Mouse (Mus musculus) liver, embryonic 15.5 days (tissue): ENCODE data around the gene Panx3. TPM values are rescaled to one million over a fixed set of nuclear protein-coding genes. Genes with fewer than 3 reads are reported as not detected.

ENCODE experiments used
- ATAC-seq: fragments of 200-750 bp; cut with Nextera tagmentation; 2 replicates; pipeline ENCODE4 v1.8.0; 2017; ENCODE audit warnings: moderate number of reproducible peaks, mild to moderate bottlenecking, moderate library complexity; ENCODE audit not compliant: insufficient read depth
- H3K27ac ChIP-seq: fragments of 300-500 bp; sonication (generic); replicated peaks from 2 replicates; pipeline ENCODE4 v1.5.1; 2015; ENCODE audit warnings: mild to moderate bottlenecking, inconsistent platforms
- H3K27me3 ChIP-seq: fragments of 300-500 bp; sonication (generic); 2 replicates; pipeline ENCODE4 v1.6.1; 2015; ENCODE audit warnings: mild to moderate bottlenecking, inconsistent platforms
- H3K36me3 ChIP-seq: fragments of 300-500 bp; sonication (generic); replicated peaks from 2 replicates; pipeline ENCODE4 v1.6.1; 2015; ENCODE audit warnings: moderate library complexity, mild to moderate bottlenecking, inconsistent platforms
- H3K4me1 ChIP-seq: fragments of 300-500 bp; sonication (generic); replicated peaks from 2 replicates; pipeline ENCODE4 v1.6.1; 2015; ENCODE audit warnings: inconsistent platforms
- H3K4me2 ChIP-seq: fragments of 300-500 bp; sonication (generic); 2 replicates; pipeline ENCODE4 v1.6.1; 2015; ENCODE audit warnings: moderate library complexity, mild to moderate bottlenecking, inconsistent platforms
- H3K4me3 ChIP-seq: fragments of 300-500 bp; sonication (generic); replicated peaks from 2 replicates; pipeline ENCODE4 v1.5.1; 2015; ENCODE audit warnings: mild to moderate bottlenecking, inconsistent platforms
- H3K9ac ChIP-seq: fragments of 300-500 bp; sonication (generic); 2 replicates; pipeline ENCODE4 v1.6.1; 2015; ENCODE audit warnings: moderate library complexity, mild to moderate bottlenecking, inconsistent platforms
- H3K9me3 ChIP-seq: fragments of 300-500 bp; sonication (generic); replicated peaks from 2 replicates; pipeline ENCODE4 v1.6.1; 2016; ENCODE audit warnings: inconsistent platforms
- WGBS: fragments of 180-500 bp; shearing (Covaris S2); methylation state at CpG from one replicate; pipeline ENCODE4 v1.1.7; 2015; ENCODE audit warnings: mixed read lengths; ENCODE audit not compliant: insufficient replicate concordance; 5-methylcytosine and 5-hydroxymethylcytosine counted together
- polyA plus RNA-seq: library from polyadenylated mRNA; unstranded; fragments of >200 nt; fragmentation: Nextera tagmentation; extraction: Ambion mirVana; gene quantifications from 2 replicates; pipeline ENCODE4 v1.2.1, GENCODE M21; 2015

Panx3 gene
- polyA plus RNA-seq, 1 experiment from 2014 or later = not detected

GRCm38 (mm10) chr9:37634269-37634668 lies 34.8 kb downstream of the Panx3 start:
- ATAC-seq = no peak
- 78% methylated on average over 3 of the region's 3 CpGs for WGBS

GRCm38 (mm10) chr9:37632305-37632704 lies 36.7 kb downstream of the Panx3 start:
- no peaks in the 10 kb centered on the region for H3K4me1 ChIP-seq
- H3K9me3 ChIP-seq = no peaks in the 10 kb centered on the region
- H3K9ac ChIP-seq = no peak overlapping the region
- 66% methylated on average over 2 of the region's 2 CpGs for WGBS
- H3K36me3 ChIP-seq = no peaks in the 10 kb centered on the region
- H3K4me3 ChIP-seq = no peak overlapping the region
- H3K27ac ChIP-seq = no peak overlapping the region
- no peak for ATAC-seq
- H3K27me3 ChIP-seq = no peaks in the 10 kb centered on the region
- no peak overlapping the region for H3K4me2 ChIP-seq

More at GRCm38 (mm10) chr9:37634269-37634668, 34.8 kb downstream of the Panx3 start:
- Histone ChIP-seq H3K27ac (no peak overlapping the region), H3K9me3 (no peaks in the 10 kb centered on the region), H3K4me1 (no peaks in the 10 kb centered on the region), H3K36me3 (no peaks in the 10 kb centered on the region), H3K27me3 (no peaks in the 10 kb centered on the region), H3K4me2 (no peak overlapping the region), H3K9ac (no peak overlapping the region), H3K4me3 (no peak overlapping the region)

- 50% methylated on average over 2 of the region's 2 CpGs for WGBS
- H3K4me3 ChIP-seq = no peak overlapping the region
These were observed 39.1 kb downstream of the Panx3 start for GRCm38 (mm10) chr9:37629941-37630340.

GRCm38 (mm10) chr9:37628581-37628980 lies 40.5 kb downstream of the Panx3 start:
- no peak overlapping the region for H3K4me3 ChIP-seq
- no peaks in the 10 kb centered on the region for H3K4me1 ChIP-seq
- ATAC-seq = no peak
- 71% methylated on average over 4 of the region's 4 CpGs for WGBS
- no peak overlapping the region for H3K4me2 ChIP-seq
- no peaks in the 10 kb centered on the region for H3K27me3 ChIP-seq
- H3K27ac ChIP-seq = no peak overlapping the region
- H3K9me3 ChIP-seq = no peaks in the 10 kb centered on the region
- H3K9ac ChIP-seq = no peak overlapping the region
- H3K36me3 ChIP-seq = no peaks in the 10 kb centered on the region

More at GRCm38 (mm10) chr9:37629941-37630340, 39.1 kb downstream of the Panx3 start:
- Histone ChIP-seq H3K4me2 (no peak overlapping the region), H3K9ac (no peak overlapping the region), H3K27ac (no peak overlapping the region), H3K36me3 (no peaks in the 10 kb centered on the region), H3K27me3 (no peaks in the 10 kb centered on the region), H3K4me1 (no peaks in the 10 kb centered on the region), H3K9me3 (no peaks in the 10 kb centered on the region)
- ATAC-seq = no peak

GRCm38 (mm10) chr9:37627263-37627662 lies 41.8 kb downstream of the Panx3 start:
- no peak for ATAC-seq
- Histone ChIP-seq H3K4me2 (no peak overlapping the region), H3K9ac (no peak overlapping the region), H3K4me3 (no peak overlapping the region), H3K36me3 (no peaks in the 10 kb centered on the region), H3K4me1 (no peaks in the 10 kb centered on the region), H3K9me3 (no peaks in the 10 kb centered on the region), H3K27me3 (no peaks in the 10 kb centered on the region), H3K27ac (no peak overlapping the region)
- 84% methylated on average over 1 of the region's 1 CpGs for WGBS

- no peak overlapping the region for H3K27ac ChIP-seq
- 38% methylated on average over 3 of the region's 3 CpGs for whole genome bisulfite sequencing
- no peaks in the 10 kb centered on the region for H3K9me3 ChIP-seq
- ATAC-seq = 0 out of 2 replicates have a peak, but pooled peaks have one; percentile 25
- H3K4me1 ChIP-seq = no peaks in the 10 kb centered on the region
- no peak overlapping the region for H3K4me3 ChIP-seq
- H3K9ac ChIP-seq = no peak overlapping the region
- no peak overlapping the region for H3K4me2 ChIP-seq
- H3K27me3 ChIP-seq = no peaks in the 10 kb centered on the region
- no peaks in the 10 kb centered on the region for H3K36me3 ChIP-seq
These were observed 42.9 kb downstream of the Panx3 start for GRCm38 (mm10) chr9:37626103-37626567.

GRCm38 (mm10) chr9:37625641-37626040 lies 43.4 kb downstream of the Panx3 start:
- H3K27me3 ChIP-seq = no peaks in the 10 kb centered on the region
- no peaks in the 10 kb centered on the region for H3K36me3 ChIP-seq
- no peaks in the 10 kb centered on the region for H3K4me1 ChIP-seq
- H3K9me3 ChIP-seq = no peaks in the 10 kb centered on the region
- H3K27ac ChIP-seq = no peak overlapping the region
- no peak overlapping the region for H3K9ac ChIP-seq
- no peak overlapping the region for H3K4me2 ChIP-seq
- ATAC-seq = no peak
- 54% methylated on average over 7 of the region's 7 CpGs for WGBS
- no peak overlapping the region for H3K4me3 ChIP-seq

GRCm38 (mm10) chr9:37625129-37625528 lies 43.9 kb downstream of the Panx3 start:
- no peaks in the 10 kb centered on the region for H3K27me3 ChIP-seq
- no peaks in the 10 kb centered on the region for H3K4me1 ChIP-seq
- H3K9ac ChIP-seq = no peak overlapping the region
- no peak for ATAC-seq
- H3K4me2 ChIP-seq = no peak overlapping the region
- no peak overlapping the region for H3K4me3 ChIP-seq
- 72% methylated on average over 3 of the region's 3 CpGs for WGBS
- no peaks in the 10 kb centered on the region for H3K9me3 ChIP-seq
- no peaks in the 10 kb centered on the region for H3K36me3 ChIP-seq
- H3K27ac ChIP-seq = no peak overlapping the region

GRCm38 (mm10) chr9:37624502-37624901 lies 44.5 kb downstream of the Panx3 start:
- no peak overlapping the region for H3K4me2 ChIP-seq
- H3K9me3 ChIP-seq = no peaks in the 10 kb centered on the region
- H3K9ac ChIP-seq = no peak overlapping the region
- 68% methylated on average over 1 of the region's 1 CpGs for WGBS
- no peaks in the 10 kb centered on the region for H3K27me3 ChIP-seq
- no peak overlapping the region for H3K27ac ChIP-seq
- no peak overlapping the region for H3K4me3 ChIP-seq
- no peaks in the 10 kb centered on the region for H3K4me1 ChIP-seq
- H3K36me3 ChIP-seq = no peaks in the 10 kb centered on the region
- no peak for ATAC-seq

- 69% methylated on average over 3 of the region's 3 CpGs for WGBS
- H3K4me3 ChIP-seq = no peak overlapping the region
- no peak for ATAC-seq
- H3K9me3 ChIP-seq = no peaks in the 10 kb centered on the region
- no peak overlapping the region for H3K9ac ChIP-seq
- H3K27me3 ChIP-seq = no peaks in the 10 kb centered on the region
- H3K4me1 ChIP-seq = no peaks in the 10 kb centered on the region
- H3K4me2 ChIP-seq = no peak overlapping the region
- no peaks in the 10 kb centered on the region for H3K36me3 ChIP-seq
- no peak overlapping the region for H3K27ac ChIP-seq
These were observed 45.1 kb downstream of the Panx3 start for GRCm38 (mm10) chr9:37623981-37624380.

GRCm38 (mm10) chr9:37621290-37621689 lies 47.7 kb downstream of the Panx3 start:
- no peaks in the 10 kb centered on the region for H3K27me3 ChIP-seq
- H3K36me3 ChIP-seq = no peaks in the 10 kb centered on the region
- WGBS = 72% methylated on average over 6 of the region's 6 CpGs
- H3K4me2 ChIP-seq = no peak overlapping the region
- no peak overlapping the region for H3K9ac ChIP-seq
- H3K9me3 ChIP-seq = no peaks in the 10 kb centered on the region
- H3K4me1 ChIP-seq = 0 out of 2 replicates have a peak, but pooled peaks cover 3% of the 10 kb centered on the region
- no peak overlapping the region for H3K4me3 ChIP-seq
- no peak for ATAC-seq
- H3K27ac ChIP-seq = no peak overlapping the region

GRCm38 (mm10) chr9:37616770-37617169 lies 52.3 kb downstream of the Panx3 start:
- H3K9me3 ChIP-seq = no peaks in the 10 kb centered on the region
- no peak overlapping the region for H3K27ac ChIP-seq
- H3K27me3 ChIP-seq = no peaks in the 10 kb centered on the region
- no peak for ATAC-seq
- no peak overlapping the region for H3K4me3 ChIP-seq
- 44% methylated on average over 2 of the region's 2 CpGs for WGBS
- H3K9ac ChIP-seq = no peak overlapping the region
- H3K4me1 ChIP-seq = peaks cover 23% of the 10 kb centered on the region
- no peak overlapping the region for H3K4me2 ChIP-seq
- H3K36me3 ChIP-seq = no peaks in the 10 kb centered on the region
